Mouse (Mus musculus) kidney, postnatal 25 days (tissue): ENCODE measurements around the gene Nme8.

Source experiments
- DNase-seq, 2 experiments: peaks; one replicate each; pipeline ENCODE4 v3.0.0; 2021; ENCODE audit warnings: mixed read lengths in 2 of 2

Nme8 gene

GRCm38 (mm10) chr13:19640203-19640851, 57.3 kb downstream of the Nme8 start:
- DNase-seq, result no peak

GRCm38 (mm10) chr13:19636131-19636530, 61.5 kb downstream of the Nme8 start:
- DNase-seq, result peak in 1 of 2 experiments; percentile 32

- no peak for DNase-seq
Measured at GRCm38 (mm10) chr13:19630768-19631709, 66.6 kb downstream of the Nme8 start.

GRCm38 (mm10) chr13:19626473-19626872, 71.1 kb downstream of the Nme8 start:
- no peak for DNase-seq

GRCm38 (mm10) chr13:19624632-19625320, 72.8 kb downstream of the Nme8 start:
- DNase-seq, result no peak

- no peak for DNase-seq
Measured at GRCm38 (mm10) chr13:19623228-19623905, 74.2 kb downstream of the Nme8 start.

GRCm38 (mm10) chr13:19622573-19623227, 74.9 kb downstream of the Nme8 start, which contains the start of gene Sfrp4:
Gene Sfrp4 (plus strand): TSS chr13:19623104.
- DNase-seq, result peak; percentile 6 to 34

- peak; percentile 53 to 69 for DNase-seq
Measured at GRCm38 (mm10) chr13:19619216-19619927, 78.2 kb downstream of the Nme8 start, which contains the start of gene Epdr1. Gene Epdr1 (minus strand): TSS chr13:19619927.

GRCm38 (mm10) chr13:19618841-19619215, 78.8 kb downstream of the Nme8 start:
- DNase-seq, result no peak

- no peak for DNase-seq
Measured at GRCm38 (mm10) chr13:19618081-19618480, 79.5 kb downstream of the Nme8 start.

GRCm38 (mm10) chr13:19614311-19614710, 83.3 kb downstream of the Nme8 start:
- DNase-seq, result no peak

GRCm38 (mm10) chr13:19613426-19613825, 84.2 kb downstream of the Nme8 start:
- no peak for DNase-seq

GRCm38 (mm10) chr13:19612963-19613362, 84.6 kb downstream of the Nme8 start:
- no peak for DNase-seq

GRCm38 (mm10) chr13:19612348-19612747, 85.2 kb downstream of the Nme8 start:
- peak in 1 of 2 experiments; percentile 10 for DNase-seq

- no peak for DNase-seq
Measured at GRCm38 (mm10) chr13:19608120-19608519, 89.5 kb downstream of the Nme8 start.

- DNase-seq, result no peak
Measured at GRCm38 (mm10) chr13:19604916-19605315, 92.7 kb downstream of the Nme8 start.

- DNase-seq, result no peak
Measured at GRCm38 (mm10) chr13:19603719-19604118, 93.9 kb downstream of the Nme8 start.

GRCm38 (mm10) chr13:19602531-19602930, 95.1 kb downstream of the Nme8 start:
- DNase-seq, result no peak

GRCm38 (mm10) chr13:19599242-19599641, 98.4 kb downstream of the Nme8 start:
- no peak for DNase-seq

GRCm38 (mm10) chr13:19595141-19595540, 102.5 kb downstream of the Nme8 start:
- DNase-seq, result no peak
